Mouse (Mus musculus) heart, embryonic 12.5 days (tissue): ENCODE measurements around the gene Tmem176a. TPM values are rescaled to one million over a fixed set of nuclear protein-coding genes. Genes with fewer than 3 reads are reported as not detected.
"Not testable (repeated sequence)": the region's sequence is repeated elsewhere in the genome, so short reads cannot be mapped to it uniquely, and the experiment has no call there.

ENCODE experiments used
- ATAC-seq: fragments of 200-750 bp; cut with Nextera tagmentation; 2 replicates; pipeline ENCODE4 v1.8.0; 2017; ENCODE audit warnings: moderate TSS enrichment, moderate library complexity; ENCODE audit not compliant: insufficient number of reproducible peaks, low FRiP score
- H3K27ac ChIP-seq: fragments of 300-500 bp; sonication (generic); 2 replicates; pipeline ENCODE4 v1.5.1; 2016; ENCODE audit warnings: mild to moderate bottlenecking, moderate library complexity; ENCODE audit not compliant: poor library complexity, severe bottlenecking
- H3K27me3 ChIP-seq: fragments of 300-500 bp; sonication (generic); replicated peaks from 2 replicates; pipeline ENCODE4 v1.6.1; 2016; ENCODE audit warnings: mild to moderate bottlenecking, moderate library complexity
- H3K36me3 ChIP-seq: fragments of 300-500 bp; sonication (generic); 2 replicates; pipeline ENCODE4 v1.6.1; 2016; ENCODE audit warnings: mild to moderate bottlenecking, moderate library complexity
- H3K4me1 ChIP-seq: fragments of 300-500 bp; sonication (generic); replicated peaks from 2 replicates; pipeline ENCODE4 v1.6.1; 2016; ENCODE audit warnings: mild to moderate bottlenecking
- H3K4me2 ChIP-seq: fragments of 300-500 bp; sonication (generic); 2 replicates; pipeline ENCODE4 v1.6.1; 2016; ENCODE audit warnings: mild to moderate bottlenecking, moderate library complexity
- H3K4me3 ChIP-seq: fragments of 300-500 bp; sonication (generic); 2 replicates; pipeline ENCODE4 v1.5.1; 2016; ENCODE audit warnings: mild to moderate bottlenecking
- H3K9ac ChIP-seq: fragments of 300-500 bp; sonication (generic); 2 replicates; pipeline ENCODE4 v1.6.1; 2016; ENCODE audit warnings: mild to moderate bottlenecking, moderate library complexity
- H3K9me3 ChIP-seq: fragments of 300-500 bp; sonication (generic); replicated peaks from 2 replicates; pipeline ENCODE4 v1.6.1; 2016; ENCODE audit warnings: mild to moderate bottlenecking, moderate library complexity
- WGBS: fragments of 180-500 bp; shearing (Covaris S2); methylation state at CpG from one replicate; pipeline ENCODE4 v1.1.7; 2016; 5-methylcytosine and 5-hydroxymethylcytosine counted together
- polyA plus RNA-seq: library from polyadenylated mRNA; unstranded; fragments of >200 nt; fragmentation: Nextera tagmentation; extraction: Ambion mirVana; gene quantifications from 2 replicates; pipeline ENCODE4 v1.2.1, GENCODE M21; 2016

Tmem176a gene
- 80.3 and 81.7 TPM in 2 replicates for polyA plus RNA-seq

DNA sequence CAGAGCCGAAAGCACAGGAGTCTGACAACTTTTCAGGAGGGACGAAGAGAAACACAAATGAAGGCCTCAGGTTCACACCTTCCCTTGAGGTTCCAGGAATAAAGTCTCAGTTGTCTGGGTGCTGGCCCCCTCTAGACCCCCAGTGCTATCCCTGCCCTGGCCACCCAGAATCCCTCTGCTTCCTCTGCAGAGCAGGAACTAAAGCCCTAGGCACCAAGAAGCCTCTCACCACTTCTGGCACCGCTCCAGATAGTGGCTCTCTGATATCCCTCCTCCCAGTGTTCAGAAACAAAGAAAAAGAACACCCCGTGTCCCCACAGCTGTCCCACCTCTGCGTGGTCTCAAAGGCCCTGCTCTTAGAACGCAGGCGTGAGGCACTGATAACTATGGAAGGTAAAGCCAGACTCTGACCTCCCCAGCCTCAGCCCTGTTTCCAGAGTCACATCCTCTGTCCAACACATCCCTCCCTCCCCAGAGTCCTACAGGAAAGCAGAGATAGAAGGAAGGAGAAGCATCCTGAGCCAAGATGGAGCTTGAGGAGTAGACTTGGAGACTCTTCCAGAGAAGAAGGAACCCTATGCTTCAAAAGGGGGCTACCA is at the start of gene Tmem176a:
Tmem176a (plus strand) TSS at position 549 of the 599 bp plus-strand sequence.
- peaks cover 39% of the 10 kb centered on the region for H3K4me1 ChIP-seq
- H3K36me3 ChIP-seq, result peaks cover 61% of the 10 kb centered on the region
- peak within 1 kb of the TSS; percentile 94 for H3K27ac ChIP-seq
- peak within 1 kb of the TSS; percentile 80 for H3K4me2 ChIP-seq
- no peaks in the 10 kb centered on the region for H3K9me3 ChIP-seq
- peak; percentile 65 for ATAC-seq
- 8% methylated on average over 7 of the region's 7 CpGs for WGBS
- H3K9ac ChIP-seq, result peak within 1 kb of the TSS; percentile 80
- H3K4me3 ChIP-seq, result peak within 1 kb of the TSS; percentile 60
- no peaks in the 10 kb centered on the region for H3K27me3 ChIP-seq

DNA sequence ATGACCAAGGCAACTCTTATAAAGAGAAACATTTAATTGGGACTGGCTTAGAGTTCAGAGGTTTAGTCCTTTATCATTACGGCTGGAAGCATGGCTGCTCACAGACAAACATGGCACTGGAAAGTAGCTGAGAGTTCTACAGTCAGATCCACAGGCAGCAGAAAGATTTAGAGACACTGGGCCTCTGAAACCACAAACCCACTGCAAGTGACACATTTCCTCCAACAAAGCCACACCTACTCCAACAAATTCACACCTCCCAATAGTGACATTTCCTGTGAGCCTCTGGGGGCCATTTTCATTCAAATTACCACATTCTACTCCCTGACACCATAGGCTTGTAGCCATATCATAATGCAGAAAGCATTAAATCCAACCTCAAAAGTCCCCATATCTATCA is 38.8 kb upstream of the Tmem176a start:
- Histone ChIP-seq H3K9me3 (0 out of 2 replicates have a peak, but pooled peaks cover 4% of the 10 kb centered on the region), H3K4me1 (no peaks in the 10 kb centered on the region), H3K4me2 (no peak overlapping the region), H3K36me3 (no peaks in the 10 kb centered on the region), H3K27me3 (no peaks in the 10 kb centered on the region), H3K4me3 (no peak overlapping the region), H3K27ac (no peak overlapping the region), H3K9ac (no peak overlapping the region)
- WGBS, result 71% methylated on average over 1 of the region's 1 CpGs
- no peak for ATAC-seq

- Histone ChIP-seq H3K9ac (no peak overlapping the region), H3K4me2 (no peak overlapping the region), H3K27ac (no peak overlapping the region), H3K4me3 (no peak overlapping the region), H3K27me3 (no peaks in the 10 kb centered on the region), H3K9me3 (0 out of 2 replicates have a peak, but pooled peaks cover 4% of the 10 kb centered on the region), H3K4me1 (no peaks in the 10 kb centered on the region), H3K36me3 (no peaks in the 10 kb centered on the region)
- ATAC-seq, result no peak
Observed at GRCm38 (mm10) chr6:48803406-48804051, 37.2 kb upstream of the Tmem176a start.

DNA sequence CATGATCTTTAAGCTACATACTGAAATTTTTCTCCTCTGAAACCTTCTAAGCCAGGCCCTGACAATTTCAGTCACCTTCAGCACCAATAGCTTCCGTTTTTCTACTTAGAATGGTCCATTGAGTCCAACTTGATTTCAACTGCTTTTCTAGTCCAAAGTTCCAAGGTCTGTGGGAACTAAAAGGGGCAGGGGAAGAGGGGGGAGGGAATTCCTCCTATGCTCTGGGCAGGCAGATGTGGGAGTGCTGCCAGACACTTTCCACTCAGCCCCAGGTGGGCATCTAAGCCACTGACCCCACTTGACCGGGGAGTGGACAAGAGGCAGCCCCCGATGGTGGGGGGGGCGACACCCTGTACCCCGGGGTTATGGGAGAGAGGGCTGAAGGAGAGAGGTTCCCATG is 36.4 kb upstream of the Tmem176a start:
- Histone ChIP-seq H3K4me1 (no peaks in the 10 kb centered on the region), H3K9me3 (0 out of 2 replicates have a peak, but pooled peaks cover 4% of the 10 kb centered on the region), H3K27ac (no peak overlapping the region), H3K36me3 (no peaks in the 10 kb centered on the region), H3K4me2 (no peak overlapping the region), H3K9ac (no peak overlapping the region), H3K27me3 (no peaks in the 10 kb centered on the region), H3K4me3 (no peak overlapping the region)
- WGBS, result 85% methylated on average over 5 of the region's 5 CpGs
- no peak for ATAC-seq

GRCm38 (mm10) chr6:48806746-48807145 is 34.0 kb upstream of the Tmem176a start:
- Histone ChIP-seq H3K4me2 (no peak overlapping the region), H3K27me3 (no peaks in the 10 kb centered on the region), H3K9me3 (0 out of 2 replicates have a peak, but pooled peaks cover 4% of the 10 kb centered on the region), H3K36me3 (no peaks in the 10 kb centered on the region), H3K27ac (no peak overlapping the region), H3K9ac (no peak overlapping the region), H3K4me1 (no peaks in the 10 kb centered on the region), H3K4me3 (no peak overlapping the region)
- ATAC-seq, result no peak
- WGBS, result 87% methylated on average over 3 of the region's 3 CpGs

DNA sequence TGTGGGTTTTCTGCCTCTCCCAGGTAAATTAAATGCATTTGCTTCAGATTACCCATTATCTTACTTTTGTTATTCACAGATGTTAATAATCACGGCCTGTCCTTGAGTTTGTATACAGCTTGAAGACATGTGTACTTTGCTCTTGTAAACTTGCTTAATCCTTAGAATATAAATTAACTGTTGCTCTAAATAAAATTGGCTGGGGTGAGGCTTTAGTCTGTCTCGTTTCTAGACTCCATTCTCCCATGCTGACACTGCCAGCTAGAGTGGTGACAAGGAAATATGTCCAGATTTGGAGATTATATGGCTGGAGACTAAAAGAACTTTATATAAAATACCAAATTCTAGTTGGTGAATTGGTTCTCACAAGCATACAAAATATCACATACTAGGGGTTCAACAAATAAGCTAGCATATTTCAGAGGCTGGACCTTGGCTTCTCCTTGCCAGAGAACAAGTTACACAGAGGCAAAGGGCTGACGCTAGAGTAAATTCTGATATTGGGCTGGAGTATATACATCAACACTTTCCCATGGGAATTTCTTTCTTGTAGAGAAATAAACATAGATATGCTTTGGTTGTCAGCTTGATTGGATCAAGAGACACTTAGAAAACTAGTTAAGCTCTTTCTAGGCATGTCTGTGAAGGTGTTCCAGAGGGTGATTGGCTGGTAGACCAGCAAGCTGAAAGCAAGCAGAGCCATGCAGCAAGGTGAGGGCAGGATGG is 31.1 kb upstream of the Tmem176a start:
- no peaks in the 10 kb centered on the region for H3K36me3 ChIP-seq
- H3K27me3 ChIP-seq, result no peaks in the 10 kb centered on the region
- ATAC-seq, result no peak
- no peak overlapping the region for H3K4me3 ChIP-seq
- no peak overlapping the region for H3K9ac ChIP-seq
- H3K4me2 ChIP-seq, result no peak overlapping the region
- H3K9me3 ChIP-seq, result 0 out of 2 replicates have a peak, but pooled peaks cover 4% of the 10 kb centered on the region
- no peak overlapping the region for H3K27ac ChIP-seq
- WGBS, result 62% methylated on average over 3 of the region's 3 CpGs
- no peaks in the 10 kb centered on the region for H3K4me1 ChIP-seq

GRCm38 (mm10) chr6:48815013-48815412 is 25.7 kb upstream of the Tmem176a start:
- H3K27me3 ChIP-seq, result no peaks in the 10 kb centered on the region
- H3K4me2 ChIP-seq, result no peak overlapping the region
- no peaks in the 10 kb centered on the region for H3K4me1 ChIP-seq
- H3K27ac ChIP-seq, result no peak overlapping the region
- H3K9ac ChIP-seq, result no peak overlapping the region
- no peak overlapping the region for H3K4me3 ChIP-seq
- H3K9me3 ChIP-seq, result peaks cover 5% of the 10 kb centered on the region; the same call in 1 of the 2 replicates
- H3K36me3 ChIP-seq, result no peaks in the 10 kb centered on the region
- no peak for ATAC-seq

DNA sequence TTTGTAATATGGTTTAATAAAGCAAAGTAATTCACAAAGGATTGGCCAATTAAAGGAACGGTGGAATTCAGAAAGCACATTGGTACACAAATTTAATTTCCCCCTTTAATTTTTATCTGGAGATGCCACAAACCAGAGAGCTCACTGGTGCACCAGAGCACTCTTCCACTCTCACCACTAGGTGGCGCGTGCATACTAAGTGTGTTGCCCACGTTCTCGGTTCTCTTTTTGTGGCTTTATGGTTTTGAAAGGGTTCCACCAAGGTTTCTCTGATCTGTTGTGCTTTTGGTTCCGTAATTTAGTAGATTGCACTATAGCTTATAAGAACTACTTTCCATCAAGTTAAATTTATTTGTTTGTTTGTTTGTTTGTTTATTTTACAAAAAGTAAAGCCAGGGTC is 22.9 kb upstream of the Tmem176a start:
- 8% methylated on average over 6 of the region's 6 CpGs for WGBS
- no peak overlapping the region for H3K27ac ChIP-seq
- H3K4me1 ChIP-seq, result no peaks in the 10 kb centered on the region

DNA sequence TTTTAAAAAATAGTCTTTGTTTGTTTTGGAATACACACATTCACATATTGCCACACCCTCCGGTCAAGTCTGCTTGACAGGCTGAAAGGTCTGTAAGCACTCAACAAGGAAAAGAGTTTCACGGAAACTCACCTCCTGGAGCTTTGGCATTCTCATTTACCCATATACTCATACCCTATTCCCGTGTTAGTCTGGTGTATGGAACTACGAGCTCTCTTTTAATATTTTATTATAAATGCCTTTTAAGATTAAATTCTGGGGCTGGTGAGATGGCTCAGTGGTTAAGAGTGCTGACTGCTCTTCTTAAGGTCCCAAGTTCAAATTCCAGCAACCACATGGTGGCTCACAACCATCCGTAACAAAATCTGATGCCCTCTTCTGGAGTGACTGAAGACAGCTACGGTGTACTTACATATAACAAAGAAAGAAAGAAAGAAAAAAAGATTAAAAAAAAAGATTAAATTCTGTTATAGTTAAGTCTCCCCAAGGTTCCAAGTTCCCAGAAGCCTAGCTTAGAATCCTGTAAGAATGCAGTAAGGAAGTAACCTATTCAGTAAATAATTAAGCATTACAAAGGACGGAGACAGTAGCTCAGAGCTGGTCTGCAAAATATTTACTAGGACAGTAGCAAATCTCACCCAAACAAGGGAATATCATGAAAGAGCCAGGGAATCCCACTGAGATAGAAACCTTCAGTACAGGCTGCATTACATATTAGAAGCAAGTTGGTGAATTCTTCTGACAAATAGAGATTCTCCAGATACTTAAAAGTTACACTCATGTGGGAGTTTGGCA is 18.5 kb upstream of the Tmem176a start:
- ATAC-seq, result not testable (repeated sequence)

More for the DNA sequence above, 22.9 kb upstream of the Tmem176a start:
- Histone ChIP-seq H3K9me3 (peaks cover 5% of the 10 kb centered on the region; the same call in 1 of the 2 replicates), H3K36me3 (no peaks in the 10 kb centered on the region), H3K9ac (no peak overlapping the region), H3K27me3 (no peaks in the 10 kb centered on the region), H3K4me3 (no peak overlapping the region), H3K4me2 (no peak overlapping the region)
- ATAC-seq, result no peak

GRCm38 (mm10) chr6:48825016-48825415 is 15.7 kb upstream of the Tmem176a start:
- WGBS, result 65% methylated on average over 7 of the region's 7 CpGs
- Histone ChIP-seq H3K27ac (no peak overlapping the region), H3K4me3 (no peak overlapping the region), H3K36me3 (no peaks in the 10 kb centered on the region), H3K4me2 (no peak overlapping the region), H3K4me1 (peaks cover 9% of the 10 kb centered on the region), H3K9me3 (no peaks in the 10 kb centered on the region), H3K9ac (no peak overlapping the region), H3K27me3 (no peaks in the 10 kb centered on the region)
- no peak for ATAC-seq

More for the DNA sequence above, 18.5 kb upstream of the Tmem176a start:
- H3K4me1 ChIP-seq, H3K9ac ChIP-seq, H3K36me3 ChIP-seq, H3K4me3 ChIP-seq, H3K4me2 ChIP-seq, H3K27ac ChIP-seq, H3K27me3 ChIP-seq, H3K9me3 ChIP-seq: not testable (repeated sequence)
- WGBS, result 79% methylated on average over 7 of the region's 7 CpGs

DNA sequence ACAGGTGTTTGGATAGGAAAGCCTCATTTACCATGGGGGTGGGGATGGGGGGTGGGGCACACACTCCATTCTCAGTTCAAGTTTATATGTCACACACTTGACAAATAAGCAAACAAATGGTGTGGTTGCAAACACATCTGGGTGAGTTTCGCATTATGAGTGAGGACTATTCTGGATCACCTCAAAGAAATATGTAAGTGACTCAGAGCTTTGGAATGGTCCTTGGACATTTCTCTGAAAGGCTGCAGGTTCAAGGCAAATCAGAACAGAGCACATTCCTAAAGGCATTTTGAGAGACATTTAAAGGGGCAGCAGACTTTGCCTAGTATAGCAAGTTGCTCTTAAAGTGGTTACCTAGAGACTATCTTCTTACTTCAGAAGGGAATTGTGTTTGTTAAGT is 11.7 kb upstream of the Tmem176a start:
- 40% methylated on average over 1 of the region's 1 CpGs for WGBS
- no peak for ATAC-seq
- no peak overlapping the region for H3K27ac ChIP-seq
- H3K4me1 ChIP-seq, result peaks cover 9% of the 10 kb centered on the region
- H3K4me2 ChIP-seq, result no peak overlapping the region
- no peak overlapping the region for H3K9ac ChIP-seq
- H3K4me3 ChIP-seq, result no peak overlapping the region
- peaks cover 22% of the 10 kb centered on the region for H3K36me3 ChIP-seq
- H3K27me3 ChIP-seq, result no peaks in the 10 kb centered on the region
- no peaks in the 10 kb centered on the region for H3K9me3 ChIP-seq
